In the genomic region with DNA sequence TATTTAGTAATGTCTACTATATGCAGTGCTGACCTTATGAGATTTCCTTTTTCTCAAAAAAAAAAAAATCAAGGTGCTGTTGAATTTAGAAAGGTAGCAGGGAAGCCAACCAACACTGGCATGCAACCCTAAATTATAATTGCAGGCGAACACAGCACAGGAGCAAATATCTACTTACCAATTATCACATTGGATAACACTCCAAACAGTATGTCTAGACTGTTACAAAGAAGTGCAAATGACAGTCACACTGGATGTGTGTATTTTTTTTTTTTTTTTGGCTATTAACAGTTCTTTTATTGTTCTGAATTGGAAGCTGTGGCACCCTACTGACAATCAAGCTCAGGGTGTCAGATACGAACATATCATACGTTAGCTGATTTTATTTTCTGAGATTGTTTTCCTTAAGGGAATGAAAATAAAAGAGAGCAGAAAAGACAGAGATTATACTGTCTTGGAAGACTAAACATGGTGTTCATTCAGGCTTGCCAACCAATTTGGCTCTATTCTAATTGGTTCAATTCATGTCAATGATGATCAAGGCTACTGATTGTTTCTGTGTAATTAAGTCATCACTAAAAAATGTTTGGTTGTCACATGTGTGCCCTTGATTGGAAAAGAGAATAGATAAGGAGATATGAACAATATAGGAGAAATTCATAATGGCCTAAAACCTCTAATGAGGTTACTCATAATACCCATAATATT, we compare ENCODE assay signal across 26 mouse cellular contexts.
DNase-seq lines count a peak whose midpoint lies in the region; ATAC-seq and TF ChIP-seq lines count a peak whose summit lies in the region.
"Had no signal": no experiment of that assay in that cellular context is flagged by ENCODE, and none has a peak within 500 bp of the region (broad histone marks: within the 10 kb centered on the region; RNA-seq: fewer than 3 reads in every experiment).

No protein-coding gene starts in this region.

- H3K9ac ChIP-seq in forebrain, embryonic 13.5 days = no peak overlapping the region
- no peak overlapping the region for H3K9ac ChIP-seq in forebrain, embryonic 12.5 days
- no peak overlapping the region for H3K9ac ChIP-seq in forebrain, postnatal 0 days
- H3K9ac ChIP-seq: embryonic facial prominence, embryonic 13.5 days; heart, embryonic 13.5 days; hindbrain, embryonic 15.5 days had no signal

- intact Hi-C loops in left cerebral cortex, postnatal 4 days (cut with DNase I) = no loop called here

- H3K27ac ChIP-seq in forebrain, embryonic 13.5 days = no peak overlapping the region
- no peak overlapping the region for H3K27ac ChIP-seq in forebrain, embryonic 12.5 days
- no peak overlapping the region for H3K27ac ChIP-seq in forebrain, postnatal 0 days (ENCODE audit: low read depth, low read length)
- H3K27ac ChIP-seq: embryonic facial prominence, embryonic 10.5 days; embryonic facial prominence, embryonic 13.5 days; heart, adult 2 months; heart, embryonic 10.5 days; heart, embryonic 13.5 days; hindbrain, embryonic 15.5 days had no signal

- no peak for TF ChIP-seq CTCF in forebrain, postnatal 0 days (IDR thresholded peaks at IDR 0.05; ENCODE audit: low read depth)

- H3K4me3 ChIP-seq in forebrain, embryonic 13.5 days = no peak overlapping the region
- H3K4me3 ChIP-seq in forebrain, embryonic 12.5 days (replicated peaks) = no peak overlapping the region
- no peak overlapping the region for H3K4me3 ChIP-seq in forebrain, postnatal 0 days (ENCODE audit: low read depth, low read length)
- H3K4me3 ChIP-seq: embryonic facial prominence, embryonic 10.5 days; embryonic facial prominence, embryonic 13.5 days; erythroblast, embryonic 14.5 days; heart, adult 2 months; heart, embryonic 10.5 days; heart, embryonic 13.5 days; hindbrain, embryonic 15.5 days had no signal

- H3K27me3 ChIP-seq in forebrain, embryonic 13.5 days = no peaks in the 10 kb centered on the region
- no peaks in the 10 kb centered on the region for H3K27me3 ChIP-seq in forebrain, embryonic 12.5 days
- no peaks in the 10 kb centered on the region for H3K27me3 ChIP-seq in forebrain, postnatal 0 days (ENCODE audit: insufficient read depth, low read length)
- H3K27me3 ChIP-seq: embryonic facial prominence, embryonic 13.5 days; heart, embryonic 13.5 days; hindbrain, embryonic 15.5 days had no signal

- peak; percentile 75 for DNase-seq in Muller cell, postnatal 12 days (ENCODE audit: inconsistent ontology term)
- DNase-seq in forebrain, postnatal 0 days = peak; percentile 0
- DNase-seq in cerebellum, adult 11-12 months = no peak
- no peak for DNase-seq in left cerebral cortex, postnatal 4 days
- DNase-seq: adrenal gland, postnatal 10 days; adrenal gland, postnatal 36 days; cerebellum, adult 11 months; cerebellum, adult 8-10 months; cerebellum, postnatal 10 days; cerebellum, postnatal 36 days; embryo, embryonic 11 days; gastrocnemius, postnatal 25 days; heart, adult 2 months; heart, postnatal 14 days; heart, postnatal 4 days; kidney, adult 2 months had no signal

- no peaks in the 10 kb centered on the region for H3K9me3 ChIP-seq in forebrain, embryonic 13.5 days (replicated peaks)
- no peaks in the 10 kb centered on the region for H3K9me3 ChIP-seq in forebrain, embryonic 12.5 days
- H3K9me3 ChIP-seq in forebrain, postnatal 0 days (ENCODE audit: low read length) = no peaks in the 10 kb centered on the region
- H3K9me3 ChIP-seq: embryonic facial prominence, embryonic 10.5 days; embryonic facial prominence, embryonic 13.5 days; heart, embryonic 10.5 days; heart, embryonic 13.5 days; hindbrain, embryonic 15.5 days had no signal

- ATAC-seq in forebrain, embryonic 13.5 days = peak; percentile 63
- no peak; the same call in 1 of the 2 replicates for ATAC-seq in forebrain, embryonic 12.5 days (ENCODE audit: low FRiP score)
- no peak for ATAC-seq in forebrain, postnatal 0 days
- ATAC-seq: intestine, postnatal 0 days; Patski had no signal

- no peak overlapping the region for H3K4me2 ChIP-seq in forebrain, embryonic 13.5 days
- H3K4me2 ChIP-seq in forebrain, embryonic 12.5 days = no peak overlapping the region
- no peak overlapping the region for H3K4me2 ChIP-seq in forebrain, postnatal 0 days (ENCODE audit: low read depth)
- H3K4me2 ChIP-seq: embryonic facial prominence, embryonic 13.5 days; heart, embryonic 13.5 days; hindbrain, embryonic 15.5 days had no signal

- WGBS in forebrain, embryonic 13.5 days = 51% methylated on average over 3 of the region's 3 CpGs
- 57% methylated on average over 3 of the region's 3 CpGs for WGBS in forebrain, embryonic 12.5 days
- WGBS in forebrain, postnatal 0 days = 51% methylated on average over 3 of the region's 3 CpGs

- no peaks in the 10 kb centered on the region for H3K36me3 ChIP-seq in forebrain, embryonic 13.5 days (ENCODE audit: poor library complexity, severe bottlenecking)
- no peaks in the 10 kb centered on the region for H3K36me3 ChIP-seq in forebrain, embryonic 12.5 days (replicated peaks)
- no peaks in the 10 kb centered on the region for H3K36me3 ChIP-seq in forebrain, postnatal 0 days (ENCODE audit: insufficient read depth)
- H3K36me3 ChIP-seq: embryonic facial prominence, embryonic 10.5 days; embryonic facial prominence, embryonic 13.5 days; heart, embryonic 10.5 days; heart, embryonic 13.5 days; hindbrain, embryonic 15.5 days had no signal

- H3K4me1 ChIP-seq in forebrain, embryonic 13.5 days = no peaks in the 10 kb centered on the region
- no peaks in the 10 kb centered on the region for H3K4me1 ChIP-seq in forebrain, embryonic 12.5 days
- no peaks in the 10 kb centered on the region for H3K4me1 ChIP-seq in forebrain, postnatal 0 days (ENCODE audit: insufficient read depth)
- H3K4me1 ChIP-seq: embryonic facial prominence, embryonic 10.5 days; embryonic facial prominence, embryonic 13.5 days; heart, embryonic 10.5 days; heart, embryonic 13.5 days; hindbrain, embryonic 15.5 days had no signal

Comparison
In these comparisons a context has a peak if more than half of its experiments do, and no peak if none do; other contexts are left out.
1. DNase-seq: peak in Muller cell, postnatal 12 days (single experiment) and forebrain, postnatal 0 days (single experiment); none in cerebellum, adult 11-12 months (single experiment) and left cerebral cortex, postnatal 4 days (single experiment).